Mouse (Mus musculus): Measurements from ENCODE around the gene Ildr2.

- TF ChIP-seq POLR2A (IDR thresholded peaks at IDR 0.05; ENCODE audit: insufficient read depth, low read depth, low read length) (no peak), CTCF (IDR thresholded peaks at IDR 0.05) (no peak), EP300 (IDR thresholded peaks at IDR 0.05; ENCODE audit: insufficient read depth, low read depth, low read length) (no peak)
Measured at GRCm38 (mm10) chr1:166345602-166346001, 91.7 kb downstream of the Ildr2 start.
